Mouse (Mus musculus) mouse trophoblast stem cell (cell line): ENCODE data around the gene Il31ra.

Experiments used
- in situ Hi-C, 2 experiments: fragments of 300-500 bp; cut with MseI, MboI; formaldehyde crosslinking; loops; 2 replicates in 1 of 2; 3 replicates in 1 of 2; pipeline ENCODE4 v1.15.1; 2025

Gene Il31ra

DNA sequence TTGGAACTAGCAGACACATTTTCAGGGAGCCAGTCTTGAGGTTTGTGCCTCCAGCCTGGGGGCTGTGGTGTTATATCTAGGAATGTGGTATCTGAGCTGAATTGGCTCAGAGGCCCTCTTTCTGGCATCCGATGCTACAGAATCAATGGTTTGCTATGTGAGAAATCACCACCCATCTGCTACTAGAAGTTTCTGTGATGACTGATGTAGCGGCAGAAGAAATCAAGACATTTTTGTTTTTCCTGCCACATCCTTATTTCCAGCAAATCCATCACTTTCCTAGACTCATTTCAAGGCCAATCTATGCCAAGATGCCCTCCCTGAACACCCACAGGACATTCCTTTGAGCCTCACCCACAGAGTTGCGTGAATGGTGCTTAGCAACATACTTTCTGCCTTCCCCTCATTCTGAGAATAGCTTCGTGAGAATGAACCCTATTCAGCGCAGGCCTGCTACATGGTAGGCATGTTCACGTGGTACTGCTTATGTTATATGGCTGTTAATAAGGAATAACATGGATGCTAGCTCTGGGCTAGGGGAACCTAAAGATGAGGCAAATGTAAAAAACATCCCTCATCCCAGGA, 33.5 kb downstream of the Il31ra start:
- in situ Hi-C loops: no loop called here

DNA sequence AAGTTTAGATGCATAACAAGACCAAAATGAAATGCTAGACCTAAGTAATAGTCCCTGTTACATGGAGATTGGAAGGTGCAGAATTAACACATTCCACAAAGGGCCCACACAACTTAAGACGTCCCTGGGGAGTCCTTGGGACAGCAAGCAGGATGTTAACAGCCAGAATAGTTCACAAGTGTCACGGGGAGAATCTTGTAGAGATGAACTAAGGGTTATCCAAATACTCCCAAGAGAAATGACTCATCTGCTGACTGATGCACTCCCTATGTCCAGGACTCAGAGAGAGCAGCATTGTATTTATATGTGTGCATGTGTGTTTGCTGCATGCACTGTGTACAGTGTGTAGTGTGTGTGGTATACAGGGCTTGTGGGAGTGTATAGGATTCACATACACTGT, 37.7 kb downstream of the Il31ra start:
- in situ Hi-C loops: no loop called here

DNA sequence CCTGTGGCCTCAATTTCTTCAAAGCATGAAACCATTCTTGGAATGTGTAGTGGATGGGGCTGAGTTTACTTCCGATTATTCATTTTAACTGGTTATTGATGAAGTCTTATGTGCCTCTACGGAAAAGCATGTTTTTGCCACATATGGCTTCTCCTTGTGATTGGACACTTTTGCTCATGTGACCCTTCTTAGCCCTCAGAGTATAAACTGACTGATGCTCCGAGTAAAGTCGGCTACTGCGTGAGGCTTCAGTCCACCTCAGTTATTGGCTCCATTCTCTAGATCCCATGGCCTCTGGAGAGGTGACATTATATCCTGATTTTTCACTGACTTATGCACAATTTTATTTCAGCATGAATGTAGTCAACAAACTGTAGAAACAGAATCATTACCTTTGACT, 40.9 kb downstream of the Il31ra start:
- in situ Hi-C loops: no loop called here

DNA sequence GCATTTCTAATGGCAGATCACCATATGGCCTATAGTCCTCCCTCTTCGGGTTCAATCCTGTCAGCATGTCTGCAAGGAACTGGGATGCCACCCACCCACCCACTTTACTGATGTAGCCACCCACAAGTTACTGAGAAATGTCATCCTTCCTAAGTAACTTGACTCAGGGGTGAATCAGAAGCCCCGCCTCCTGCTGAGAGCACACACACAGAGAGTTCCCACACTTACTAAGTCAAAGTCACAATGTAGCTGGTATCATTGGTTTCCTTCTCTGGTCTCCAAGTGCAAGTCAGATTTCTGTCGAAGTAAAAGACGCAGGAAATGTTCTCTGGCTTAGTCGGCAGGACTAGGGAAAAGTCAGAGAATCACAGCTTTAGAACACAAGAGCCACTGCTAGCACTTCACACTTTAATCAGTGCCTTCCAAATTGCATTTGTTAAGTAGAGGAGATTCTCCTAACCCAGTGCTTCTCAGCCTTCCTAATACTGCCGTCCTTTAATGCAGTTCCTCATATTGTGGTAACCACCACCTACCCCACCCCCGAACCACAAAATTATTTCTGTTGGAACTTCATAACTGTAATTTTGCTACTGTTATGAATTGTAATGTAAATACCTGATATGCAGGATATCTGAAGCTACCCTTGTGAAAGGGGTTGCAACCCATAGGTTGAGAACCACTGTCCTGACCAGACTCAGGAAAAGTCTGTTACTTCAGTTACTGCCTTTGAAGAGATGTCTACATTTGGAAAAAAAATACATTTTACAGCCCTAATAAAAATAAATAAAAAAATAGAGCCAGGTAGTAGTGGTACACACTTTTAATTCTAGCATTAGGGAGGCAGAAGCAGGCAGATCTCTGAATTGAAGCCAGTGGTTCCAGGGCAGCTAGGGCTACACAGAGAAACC, 42.3 kb downstream of the Il31ra start:
- in situ Hi-C loops: no loop called here

DNA sequence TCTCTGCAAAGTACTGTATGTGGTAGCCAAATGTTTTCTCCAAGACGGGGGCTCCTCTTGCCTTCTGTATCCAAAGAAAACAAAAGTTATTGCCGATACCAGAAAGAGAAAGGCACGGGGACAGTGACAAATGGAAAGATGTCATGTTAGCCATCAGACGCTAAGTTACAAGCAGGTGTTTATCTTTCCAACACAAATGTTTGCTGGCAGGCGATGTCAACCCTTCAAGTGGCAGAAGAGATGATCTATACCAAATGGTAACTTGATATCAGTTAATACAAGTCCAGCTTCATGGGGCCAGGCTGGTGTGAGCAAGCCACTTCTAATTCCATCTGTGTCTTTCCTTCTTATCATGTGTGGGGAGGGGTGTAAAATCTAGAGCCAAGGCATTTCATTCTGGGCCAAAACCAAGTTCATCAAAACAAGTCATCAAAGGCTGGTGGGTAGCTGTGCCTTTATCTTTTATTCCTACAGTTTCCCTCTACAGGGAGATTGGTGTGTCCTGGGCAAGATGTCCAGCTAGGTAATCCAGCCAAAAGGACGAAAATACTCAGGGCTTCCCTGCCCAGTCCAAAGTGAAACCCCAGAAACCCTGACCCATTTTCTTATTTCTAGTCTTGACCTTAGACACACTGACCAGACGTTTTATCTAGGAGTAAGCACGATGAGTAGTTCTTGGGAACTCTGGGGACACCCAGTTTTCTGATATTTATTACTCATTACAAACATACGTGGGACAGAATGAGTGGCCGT, 52.8 kb downstream of the Il31ra start:
- in situ Hi-C loops: no loop called here

DNA sequence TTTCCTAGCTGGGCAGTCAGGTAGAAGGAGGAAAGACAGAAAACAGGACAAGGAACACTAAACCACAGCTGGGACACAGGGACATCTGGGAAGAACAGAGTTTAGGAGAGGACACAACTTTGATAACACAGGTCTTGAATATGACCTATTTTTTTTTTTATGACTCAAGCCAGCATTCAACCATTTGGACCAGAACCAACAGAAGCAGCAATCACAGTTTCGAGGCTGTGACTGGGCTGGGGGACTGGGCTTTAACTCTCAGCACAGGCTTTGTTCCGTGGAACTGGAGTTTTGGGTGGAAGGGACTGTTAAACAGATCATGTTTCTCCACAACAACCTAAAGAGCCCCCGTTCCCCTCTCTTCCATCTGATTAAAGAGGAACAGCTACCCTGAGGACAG, 53.5 kb downstream of the Il31ra start:
- in situ Hi-C loops: no loop called here

DNA sequence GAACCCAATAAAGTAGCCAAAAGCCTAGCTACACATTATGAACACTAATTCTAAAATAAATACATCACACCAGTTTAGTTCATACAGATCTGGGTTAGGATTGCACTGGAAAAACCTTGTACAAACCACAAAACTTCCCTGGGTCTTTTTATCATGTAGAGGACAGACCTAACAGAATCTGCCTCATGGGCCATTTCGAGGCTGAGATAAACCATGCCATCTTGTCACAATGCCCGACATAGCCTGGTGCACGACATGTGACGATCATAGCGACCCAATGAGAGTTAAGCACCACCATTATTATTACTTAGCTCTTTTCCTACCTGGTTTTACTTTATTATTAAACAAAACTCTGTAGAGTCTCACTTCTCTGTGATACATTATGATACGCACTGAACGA, 57.1 kb downstream of the Il31ra start:
- in situ Hi-C loops: no loop called here

DNA sequence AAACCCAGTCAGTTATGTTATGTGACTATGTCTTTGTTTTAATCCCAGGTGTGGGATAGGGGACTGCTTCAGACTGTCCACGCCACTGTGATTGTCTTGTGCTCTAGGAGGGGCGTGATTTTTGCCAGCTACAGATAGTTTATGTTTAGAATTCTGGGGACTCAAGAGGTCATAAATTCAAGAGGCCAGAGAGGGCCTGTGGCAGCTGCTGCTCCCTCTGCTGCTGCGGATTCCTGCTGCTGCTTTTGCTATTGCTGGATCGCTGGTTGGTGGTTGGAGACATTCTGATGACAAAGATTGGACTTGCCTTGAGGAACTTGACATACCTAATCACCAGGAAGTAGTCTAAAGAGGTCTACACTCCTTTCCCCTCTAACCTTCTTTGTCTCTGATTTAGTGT, 57.5 kb downstream of the Il31ra start:
- in situ Hi-C loops: no loop called here

DNA sequence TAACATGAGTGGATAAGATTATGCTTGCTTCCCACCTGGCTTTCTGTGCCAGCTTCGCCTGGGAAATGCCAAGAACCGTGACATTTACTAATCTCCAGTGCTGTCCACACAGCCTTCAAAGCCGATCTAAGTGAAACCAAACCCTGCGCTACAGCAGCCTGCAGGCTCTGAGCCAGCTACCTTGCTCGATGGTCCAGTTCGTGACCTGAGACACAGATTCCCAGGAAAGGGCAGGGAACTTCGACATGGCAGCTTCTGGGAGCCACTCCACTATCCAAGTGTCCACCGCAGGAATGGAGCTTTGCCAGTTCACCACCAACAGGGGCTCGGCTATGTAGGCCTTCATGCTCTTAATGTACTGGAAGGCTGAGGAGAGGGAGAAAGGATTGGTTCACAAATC, 60.6 kb downstream of the Il31ra start:
- in situ Hi-C loops: no loop called here

DNA sequence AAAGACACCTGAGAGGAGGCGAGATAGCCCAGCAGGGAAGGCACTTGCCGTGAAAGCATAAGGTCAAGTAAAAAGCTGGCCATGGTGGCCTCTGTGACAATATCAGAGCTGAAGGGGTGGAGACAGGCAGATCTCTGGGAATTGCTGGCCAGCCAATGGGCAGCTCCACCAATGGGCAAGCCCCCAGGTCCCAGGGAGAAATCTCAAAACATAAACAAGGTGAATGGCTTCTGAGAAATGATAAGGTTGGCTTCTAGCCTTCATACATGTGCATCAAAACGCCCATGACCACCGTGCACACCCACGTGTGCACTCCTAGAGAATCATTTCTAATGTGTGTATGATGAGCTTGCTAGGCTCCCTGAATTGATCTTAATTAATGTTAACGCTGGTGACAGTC, 61.9 kb downstream of the Il31ra start:
- in situ Hi-C loops: no loop called here

DNA sequence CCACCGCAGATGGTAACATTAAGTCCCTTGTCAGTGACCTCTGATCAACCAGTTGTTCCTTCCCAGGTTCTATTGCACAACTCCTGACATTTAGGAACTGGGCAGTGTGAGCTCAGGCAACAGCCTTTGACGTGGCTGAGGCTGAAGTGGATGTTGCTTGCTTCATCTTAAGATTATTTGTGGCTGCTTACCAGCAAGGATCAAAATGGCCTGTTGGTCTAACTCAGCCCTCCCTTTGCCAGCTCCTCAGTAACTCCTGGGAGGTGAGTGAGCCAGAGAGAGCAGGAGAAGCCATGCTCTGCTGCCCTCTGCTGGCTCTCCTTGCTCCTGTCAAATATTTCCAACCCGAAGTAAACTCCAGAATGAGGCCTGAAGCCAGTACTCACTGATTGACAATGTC, 64.3 kb downstream of the Il31ra start:
- in situ Hi-C loops: no loop called here

DNA sequence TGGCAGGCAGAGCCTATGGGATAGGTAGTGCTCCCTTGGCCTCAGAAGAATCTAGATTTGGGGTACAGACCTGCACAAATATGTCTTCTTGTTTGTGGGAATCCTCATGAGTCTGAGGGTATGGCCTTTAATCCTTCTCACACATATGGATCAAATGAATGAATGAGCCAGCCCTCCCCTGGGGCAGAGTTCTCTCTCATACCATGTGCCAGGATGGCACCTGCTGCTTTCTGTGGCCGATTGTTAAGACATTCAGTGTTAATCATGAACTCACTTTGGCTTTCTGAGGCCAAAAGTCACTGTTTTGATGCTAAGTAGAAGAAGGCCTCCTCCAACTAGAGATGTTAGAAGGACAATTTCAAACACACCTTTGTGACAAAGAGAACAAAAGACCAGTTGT, 67.0 kb downstream of the Il31ra start:
- in situ Hi-C loops: no loop called here

DNA sequence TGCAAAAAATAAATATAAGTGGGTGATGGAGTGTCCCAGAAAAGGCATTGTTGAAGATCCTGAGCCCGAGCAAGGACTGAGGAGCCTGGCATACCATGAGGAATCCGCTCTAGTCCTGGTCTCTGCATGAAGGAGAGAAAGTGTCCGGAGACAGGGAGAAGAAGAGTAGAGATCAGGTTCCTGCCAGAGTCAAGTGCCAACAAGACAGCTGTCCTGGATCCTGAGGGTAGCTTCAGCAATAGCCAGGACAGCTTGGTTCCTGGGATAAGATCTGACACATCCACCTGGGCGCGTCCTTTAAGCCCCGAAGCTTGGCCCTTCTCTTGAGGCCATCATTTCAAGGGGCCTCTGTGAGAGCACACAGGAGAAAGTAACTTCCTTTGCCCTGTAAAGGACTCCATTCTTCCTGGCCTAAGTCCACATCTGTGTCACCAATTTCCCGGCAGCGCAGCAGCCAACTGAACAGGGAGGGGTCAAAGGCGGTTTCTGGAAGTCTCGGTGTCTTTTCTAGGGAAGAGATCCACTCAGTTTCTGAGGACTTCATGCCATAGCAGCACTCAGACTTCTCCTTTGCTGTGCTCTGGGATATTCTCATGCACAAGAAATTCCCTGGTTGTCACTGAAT, 70.7 kb downstream of the Il31ra start:
- in situ Hi-C loops: loop anchor here in 1 of 2 experiments (25.0 kb wide), 1 partner anchor 736 kb away; no protein-coding TSS in a partner anchor

DNA sequence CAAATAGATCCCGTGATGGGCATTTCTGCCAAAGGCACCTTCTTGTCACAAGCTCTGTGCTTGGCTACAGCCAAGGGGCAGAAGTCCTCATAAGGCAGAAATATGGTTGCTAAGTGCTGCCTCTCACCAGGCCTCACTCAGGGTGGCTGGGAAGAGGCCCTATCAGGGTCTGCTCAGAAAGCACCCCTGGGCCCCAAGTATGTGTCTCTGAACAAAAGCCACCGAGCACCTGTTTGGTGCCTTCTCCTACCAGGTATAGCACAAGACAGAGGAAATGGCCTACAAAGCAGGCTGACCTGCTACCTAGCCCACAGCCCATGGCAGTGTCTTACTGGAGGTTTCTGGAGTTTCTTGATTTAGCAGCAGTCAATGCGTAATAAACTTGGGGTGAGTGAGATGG, 71.3 kb downstream of the Il31ra start:
- in situ Hi-C loops: loop anchor here in 1 of 2 experiments (25.0 kb wide), 1 partner anchor 736 kb away; no protein-coding TSS in a partner anchor

DNA sequence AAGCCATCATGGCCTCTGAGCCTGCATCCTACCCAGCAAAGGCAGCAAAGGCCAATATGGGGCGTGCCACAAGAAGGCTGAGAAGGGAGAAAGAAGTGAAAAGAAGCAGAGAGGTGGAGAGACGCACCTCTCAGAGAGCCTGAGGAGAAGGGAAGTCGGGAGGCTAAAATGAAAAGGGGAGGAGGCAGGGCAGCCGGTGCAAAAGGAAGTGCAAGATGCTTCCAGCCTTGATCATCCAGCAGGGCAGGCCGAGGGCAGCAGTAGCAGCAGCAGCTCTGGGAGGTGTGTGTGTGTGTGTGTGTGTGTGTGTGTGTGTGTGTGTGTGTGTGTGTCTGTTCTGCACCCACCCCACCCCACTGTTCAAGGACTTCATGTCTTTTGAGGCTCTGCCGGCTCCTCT, 71.9 kb downstream of the Il31ra start:
- in situ Hi-C loops: loop anchor here in 1 of 2 experiments (25.0 kb wide), 1 partner anchor 735 kb away; no protein-coding TSS in a partner anchor

DNA sequence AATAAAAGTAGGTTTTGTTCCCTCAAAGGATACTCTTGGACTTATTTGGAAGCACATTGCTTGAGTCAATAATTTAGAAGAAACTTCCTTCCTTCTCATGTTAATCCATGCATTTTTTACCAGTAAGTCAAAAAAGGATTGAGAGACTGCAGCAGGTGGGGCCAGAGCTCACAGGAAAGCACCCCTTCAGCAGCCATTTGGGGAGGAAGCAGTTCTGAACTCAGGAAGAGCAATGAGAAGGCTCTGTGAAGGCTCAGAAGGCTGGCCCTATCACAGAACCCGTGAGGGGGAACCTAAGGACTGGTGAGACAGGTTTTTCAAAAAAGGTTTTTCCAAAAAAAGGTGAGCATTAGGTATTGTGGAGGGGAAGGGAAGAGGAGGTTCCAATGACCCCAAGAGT, 79.6 kb downstream of the Il31ra start:
- in situ Hi-C loops: loop anchor here (10.0 to 25.0 kb wide), 2 partner anchors 210 to 727 kb away; no protein-coding TSS in a partner anchor

DNA sequence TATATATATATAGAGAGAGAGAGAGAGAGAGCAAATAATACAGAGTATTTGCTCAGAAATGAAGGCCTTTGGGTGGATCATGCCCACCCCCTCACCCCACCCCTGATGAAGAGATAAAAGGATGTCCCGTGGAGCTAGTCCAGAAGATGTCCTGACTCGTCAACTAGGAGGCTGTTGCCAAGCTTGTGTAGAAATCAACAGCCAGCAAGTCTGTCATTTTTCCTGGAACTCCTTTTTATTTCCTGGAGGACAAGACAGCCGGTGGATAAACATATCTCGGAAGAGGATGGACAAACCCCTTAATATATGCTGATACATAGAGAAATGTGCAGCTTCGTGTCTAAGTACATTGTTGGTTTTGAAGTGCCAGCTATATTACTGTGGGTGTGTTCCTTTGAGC, 81.3 kb downstream of the Il31ra start:
- in situ Hi-C loops: loop anchor here (10.0 to 25.0 kb wide), 2 partner anchors 208 to 726 kb away; no protein-coding TSS in a partner anchor

DNA sequence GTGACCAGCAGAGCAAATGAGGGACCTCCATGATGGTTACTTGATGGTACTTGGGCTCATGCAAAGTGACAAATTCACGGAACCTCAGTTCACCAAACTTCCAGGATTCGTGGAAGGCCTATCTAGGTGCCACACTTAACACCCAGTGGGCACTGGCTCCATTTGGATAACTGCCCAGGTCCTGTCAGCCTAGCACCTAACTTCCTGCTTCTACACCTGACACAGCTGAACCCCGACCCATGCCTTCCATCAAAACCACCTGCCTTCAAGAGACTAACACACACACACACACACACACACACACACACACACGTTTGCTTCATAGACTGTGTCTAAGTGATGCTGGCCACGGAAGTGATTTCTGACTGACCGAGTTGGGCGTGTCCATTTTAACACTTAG, 82.3 kb downstream of the Il31ra start:
- in situ Hi-C loops: loop anchor here (10.0 to 25.0 kb wide), 2 partner anchors 207 to 725 kb away; no protein-coding TSS in a partner anchor

DNA sequence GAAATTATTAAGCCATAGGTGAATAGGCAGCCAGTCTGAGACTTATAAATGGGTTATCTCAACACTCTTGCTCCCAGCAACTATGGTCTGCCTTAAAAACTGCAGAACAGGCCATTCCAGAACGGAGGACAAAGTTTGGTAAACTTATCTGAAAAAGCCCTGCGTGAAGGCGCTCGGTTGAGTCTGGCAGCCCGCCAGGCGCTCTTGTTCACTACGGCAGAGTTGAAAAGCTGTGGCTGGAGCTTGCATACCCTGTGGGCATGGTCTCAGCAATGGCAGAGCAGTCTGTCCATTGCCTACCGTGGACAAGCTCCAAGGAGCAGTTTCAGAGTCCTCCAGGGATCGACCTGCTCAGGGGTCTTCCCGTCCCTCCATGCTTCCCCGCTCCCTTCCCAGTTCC, 82.9 kb downstream of the Il31ra start:
- in situ Hi-C loops: loop anchor here (10.0 to 25.0 kb wide), 2 partner anchors 206 to 724 kb away; no protein-coding TSS in a partner anchor

DNA sequence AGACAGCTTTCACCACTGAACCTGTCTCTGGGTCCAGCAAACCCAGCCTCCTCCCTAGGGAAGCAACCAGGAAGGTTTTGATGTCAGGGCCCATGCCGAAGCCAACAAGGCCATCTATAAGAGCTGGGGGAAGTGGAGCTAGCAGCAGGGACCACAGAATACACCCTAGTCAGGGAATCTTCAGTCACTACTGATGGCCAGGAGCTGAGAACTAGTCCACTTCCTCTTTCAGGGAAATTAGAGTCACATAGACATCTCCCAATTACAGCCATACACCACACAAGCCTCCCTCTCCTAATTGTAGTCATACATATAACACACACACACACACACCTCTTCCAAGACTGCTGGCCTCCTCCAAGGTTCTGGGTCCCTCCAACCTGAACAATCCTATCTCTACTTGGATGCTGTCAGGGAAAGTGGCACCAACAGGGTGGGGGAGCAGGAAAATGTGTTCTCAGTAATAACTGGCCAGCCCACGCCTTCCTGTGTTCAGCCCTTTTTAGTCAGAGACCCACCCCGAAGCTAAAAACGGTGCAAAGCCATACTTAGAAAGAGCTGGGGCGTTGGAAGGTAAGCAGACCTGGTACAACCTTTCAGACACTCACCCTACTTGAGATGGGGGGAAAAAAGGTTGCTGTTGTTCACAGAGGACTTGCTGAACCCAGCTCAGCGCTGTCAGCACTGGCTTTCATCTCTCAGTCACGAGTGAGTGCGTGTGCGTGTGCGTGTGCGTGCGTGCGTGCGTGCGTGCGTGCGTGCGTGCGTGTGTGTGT, 83.5 kb downstream of the Il31ra start:
- in situ Hi-C loops: loop anchor here (10.0 to 25.0 kb wide), 2 partner anchors 206 to 723 kb away; no protein-coding TSS in a partner anchor

DNA sequence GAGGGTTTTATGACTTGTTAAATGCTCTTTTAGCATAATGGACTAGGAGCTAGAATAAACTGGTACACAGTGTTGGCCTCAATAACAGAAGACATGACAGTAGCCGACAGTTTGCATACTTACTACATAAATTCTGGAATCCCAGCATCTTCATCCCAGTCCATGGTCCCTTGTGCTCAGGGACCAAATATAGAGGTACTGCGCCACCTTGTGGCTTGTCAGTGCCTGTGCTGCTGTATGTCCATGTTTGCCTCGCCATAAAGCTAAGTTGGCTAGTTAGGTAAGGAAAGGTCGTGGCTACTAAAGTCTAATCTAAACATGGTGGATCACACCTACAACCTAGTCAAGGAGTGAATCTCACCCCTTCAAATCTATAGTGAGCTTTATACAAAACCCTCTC, 84.7 kb downstream of the Il31ra start:
- in situ Hi-C loops: loop anchor here in 1 of 2 experiments (10.0 to 25.0 kb wide), 2 partner anchors 205 to 722 kb away; no protein-coding TSS in a partner anchor
